Mouse (Mus musculus) granulocyte monocyte progenitor cell, adult 5-6 weeks (primary cell): ENCODE measurements at regions not wholly inside any gene's neighbourhood (a gene's known extent, or its start where the extent isn't known, plus 50 kb on each side); places are given as distances from the start of the nearest gene placed in this dataset.

Source experiments
- ATAC-seq: replicated peaks from 2 replicates; pipeline ENCODE4 v1.8.0; 2016; ENCODE audit warnings: mild to moderate bottlenecking, moderate TSS enrichment, inconsistent platforms; ENCODE audit not compliant: poor library complexity, severe bottlenecking

- no peak for ATAC-seq
Observed at GRCm38 (mm10) chr8:60830556-60830955, 59.7 kb upstream of the Hpf1 start.

- ATAC-seq = no peak
Observed at GRCm38 (mm10) chr8:60838526-60838925, 51.7 kb upstream of the Hpf1 start.
